Mouse (Mus musculus): ENCODE data around the gene Acss1.
A peak's percentile ranks its signal among the peaks of the same experiment; 100 is the strongest.

Gene Acss1

DNA sequence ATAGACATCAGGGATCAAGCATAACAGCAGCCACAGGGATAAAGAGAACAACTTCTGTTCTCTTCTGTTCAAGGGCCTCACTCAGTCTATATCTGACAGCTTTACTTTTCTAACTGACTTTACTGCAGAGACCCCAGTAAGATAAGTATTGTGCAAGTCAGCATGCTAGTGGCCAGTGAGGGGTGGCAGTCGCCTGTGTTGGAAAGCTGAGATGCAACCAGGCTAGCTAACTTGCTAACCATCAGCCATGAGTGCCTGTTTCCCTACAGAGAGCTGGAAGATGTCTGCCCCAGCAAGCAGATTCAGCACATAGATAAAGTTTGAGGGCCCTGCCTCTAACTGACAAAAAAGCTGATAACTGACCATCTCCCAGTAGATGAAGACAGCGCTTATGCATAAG lies 97.5 kb downstream of the Acss1 start:
- peak in 1 of 2 experiments; percentile 30 for DNase-seq (ENCODE audit: low spot score in 2 of 2)

DNA sequence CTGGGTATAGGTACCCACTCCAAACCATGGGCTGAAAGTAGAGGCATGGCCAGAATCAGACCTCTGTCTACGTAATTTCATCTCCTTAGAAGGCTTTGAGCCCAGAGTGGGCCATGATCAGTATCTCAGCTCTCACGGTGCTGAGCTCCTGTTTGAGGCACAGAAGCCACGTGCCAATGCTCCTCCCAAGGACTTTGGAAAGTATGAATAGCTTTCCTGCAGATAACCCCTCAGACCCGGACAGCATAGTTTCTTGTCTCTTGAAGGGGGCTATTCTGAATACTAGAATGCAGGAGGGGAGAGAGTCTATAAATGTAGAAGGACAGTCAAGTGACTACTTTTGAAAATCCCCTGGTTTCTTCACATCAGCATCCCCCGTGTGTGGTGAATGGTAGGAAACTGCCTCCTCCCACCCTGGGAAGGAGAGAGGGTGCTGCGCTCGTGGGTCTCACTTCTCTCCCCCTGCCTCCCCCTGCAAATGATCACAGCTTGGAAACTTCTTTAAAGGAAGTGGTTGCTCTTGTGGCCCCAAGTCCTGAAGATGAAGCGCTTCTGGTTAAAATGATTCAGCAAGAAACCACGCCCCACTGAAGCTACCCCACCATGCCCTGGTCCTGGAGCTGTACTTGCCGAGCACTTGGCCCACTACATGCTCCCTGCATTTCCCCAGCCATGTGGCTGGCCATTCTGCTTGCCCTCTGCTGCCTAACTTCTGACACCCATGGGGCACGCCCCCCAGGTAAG lies 98.3 kb downstream of the Acss1 start, which contains the start of gene Cst7:
Gene Cst7 (plus strand): TSS at position 569 of the 744 bp plus-strand sequence.
- peak in 1 of 2 experiments; percentile 51 for DNase-seq (ENCODE audit: low spot score in 2 of 2)
